Mouse (Mus musculus): ENCODE measurements around the gene Col4a3bp.

- TF ChIP-seq CTCF (IDR thresholded peaks at IDR 0.05; ENCODE audit: borderline replicate concordance, control insufficient read depth, extremely low read depth, insufficient read depth, low read length, poor library complexity) (no peak), POLR2A (IDR thresholded peaks at IDR 0.05; ENCODE audit: control insufficient read depth, extremely low read depth, insufficient read depth, low read length, poor library complexity) (no peak)
Measured at GRCm38 (mm10) chr13:96644168-96644567, 101.8 kb downstream of the Col4a3bp start.
